8 mouse cellular contexts compared by ENCODE assay signal in genomic region chr9:58709939-58710338, GRCm38 (mm10). TPM values are rescaled to one million over a fixed set of nuclear protein-coding genes. Genes with fewer than 3 reads are reported as not detected.
DNase-seq lines count a peak whose midpoint lies in the region; ATAC-seq and TF ChIP-seq lines count a peak whose summit lies in the region.

No protein-coding gene starts in this region.

- TF ChIP-seq POLR2A in kidney, adult 2 months (IDR thresholded peaks at IDR 0.05; ENCODE audit: low read depth, low read length), result no peak

- no peak overlapping the region for H3K27ac ChIP-seq in kidney, adult 2 months (ENCODE audit: insufficient read depth, low read depth, low read length)
- H3K27ac ChIP-seq in kidney, embryonic 16.5 days (ENCODE audit: low read length), result no peak overlapping the region
- H3K27ac ChIP-seq in hindbrain, postnatal 0 days, result no peak overlapping the region

- DNase-seq in kidney, adult 2 months, result peak; percentile 79
- DNase-seq in adrenal gland, adult 8-10 months, result peak; percentile 42
- peak; percentile 36 for DNase-seq in embryo, embryonic 11.5 days (ENCODE audit: low read depth, low spot score)
- DNase-seq in hindbrain, postnatal 0 days (ENCODE audit: low spot score), result peak; percentile 73
- DNase-seq in left cerebral cortex, postnatal 4 days, result peak; percentile 78
- peak; percentile 63 for DNase-seq in right cerebral cortex, adult 18-20 months
- DNase-seq in urinary bladder, postnatal 4 days (ENCODE audit: low spot score in 2 of 2), result peak; percentile 24 to 65

- TF ChIP-seq CTCF in kidney, adult 2 months (conservative IDR thresholded peaks at IDR 0.05; ENCODE audit: insufficient read depth, insufficient read length, low read depth, low read length), result peak; percentile 79
- TF ChIP-seq CTCF in hindbrain, postnatal 0 days (IDR thresholded peaks at IDR 0.05; ENCODE audit: low read depth), result peak; percentile 73

- no peaks in the 10 kb centered on the region for H3K27me3 ChIP-seq in kidney, adult 2 months (replicated peaks; ENCODE audit: control insufficient read depth, insufficient read depth, low read length)
- no peaks in the 10 kb centered on the region for H3K27me3 ChIP-seq in kidney, embryonic 16.5 days (ENCODE audit: insufficient read depth, low read length)
- H3K27me3 ChIP-seq in hindbrain, postnatal 0 days (ENCODE audit: insufficient read depth, low read length), result no peaks in the 10 kb centered on the region

- WGBS in kidney, adult 2 months, result 16% methylated on average over 2 of the region's 2 CpGs
- 15% methylated on average over 2 of the region's 2 CpGs for WGBS in kidney, embryonic 16.5 days
- 6% methylated on average over 2 of the region's 2 CpGs for WGBS in hindbrain, postnatal 0 days

- no peaks in the 10 kb centered on the region for H3K36me3 ChIP-seq in kidney, adult 2 months (ENCODE audit: control insufficient read depth, insufficient read depth, low read length)
- no peaks in the 10 kb centered on the region for H3K36me3 ChIP-seq in kidney, embryonic 16.5 days (ENCODE audit: insufficient read depth, low read length)
- no peaks in the 10 kb centered on the region for H3K36me3 ChIP-seq in hindbrain, postnatal 0 days (ENCODE audit: insufficient read depth, low read length)

- no peak overlapping the region for H3K4me3 ChIP-seq in kidney, adult 2 months (ENCODE audit: insufficient read depth, low read depth, low read length)
- H3K4me3 ChIP-seq in kidney, embryonic 16.5 days (ENCODE audit: low read length), result no peak overlapping the region
- no peak overlapping the region for H3K4me3 ChIP-seq in hindbrain, postnatal 0 days (ENCODE audit: low read length)

- H3K9me3 ChIP-seq in kidney, embryonic 16.5 days (ENCODE audit: low read length), result no peaks in the 10 kb centered on the region
- H3K9me3 ChIP-seq in hindbrain, postnatal 0 days (ENCODE audit: low read length), result no peaks in the 10 kb centered on the region

- intact Hi-C loops in left cerebral cortex, postnatal 4 days (cut with DNase I), result no loop called here

- no peaks in the 10 kb centered on the region for H3K4me1 ChIP-seq in kidney, adult 2 months (ENCODE audit: control insufficient read depth, insufficient read depth, low read length)
- H3K4me1 ChIP-seq in kidney, embryonic 16.5 days (ENCODE audit: insufficient read depth, low read length), result no peaks in the 10 kb centered on the region
- H3K4me1 ChIP-seq in hindbrain, postnatal 0 days (ENCODE audit: insufficient read depth, low read length), result no peaks in the 10 kb centered on the region

- H3K4me2 ChIP-seq in kidney, embryonic 16.5 days (replicated peaks; ENCODE audit: low read depth, low read length), result no peak overlapping the region
- H3K4me2 ChIP-seq in hindbrain, postnatal 0 days (ENCODE audit: low read depth, low read length), result no peak overlapping the region

- ATAC-seq in kidney, embryonic 16.5 days (ENCODE audit: low FRiP score, low TSS enrichment), result no peak
- no peak for ATAC-seq in hindbrain, postnatal 0 days

- H3K9ac ChIP-seq in kidney, embryonic 16.5 days (replicated peaks; ENCODE audit: low read length), result no peak overlapping the region
- H3K9ac ChIP-seq in hindbrain, postnatal 0 days (replicated peaks; ENCODE audit: low read length), result no peak overlapping the region

RNA-seq across cellular contexts. Expression of gene Rec114, which starts 33.8 kb away (rescaled TPM):
- 0.50 TPM in 1 of 2 replicates, not detected in the other for polyA plus RNA-seq in kidney, adult 2 months (2012; rRNA removed)
- polyA plus RNA-seq in kidney, embryonic 16.5 days (2015; fragmentation: Nextera tagmentation; extraction: Ambion mirVana), result 1.6 and 3.8 TPM in 2 replicates
- 1 to 10 TPM in 2 of 4 experiments, under 1 TPM in 1, not detected in 1; 0.70 to 1.7 (median 1.2) TPM for total RNA-seq in adrenal gland, adult 8-10 months (2022)
- 1.0 and 6.7 TPM in 2 replicates for total RNA-seq in hindbrain, postnatal 0 days (2014; rRNA removed)
- 2.0 TPM in 2 replicates for polyA plus RNA-seq in hindbrain, postnatal 0 days (2015; fragmentation: Nextera tagmentation; extraction: Ambion mirVana)
- total RNA-seq in left cerebral cortex, postnatal 4 days (2021), result under 1 TPM in 1 of 2 experiments, not detected in 1; 0.74 TPM
